Mouse (Mus musculus): ENCODE data around the gene Ankrd27. TPM values are rescaled to one million over a fixed set of nuclear protein-coding genes. Genes with fewer than 3 reads are reported as not detected.

Gene Ankrd27
- polyA plus RNA-seq (2015; fragmentation: Nextera tagmentation; extraction: Ambion mirVana) = 41.7 and 42.5 TPM in 2 replicates

- Histone ChIP-seq H3K27ac (replicated peaks) (peak within 1 kb of the TSS; percentile 81), H3K9ac (peak within 1 kb of the TSS; percentile 66), H3K4me2 (replicated peaks) (peak within 1 kb of the TSS; percentile 100), H3K36me3 (no peaks in the 10 kb centered on the region), H3K9me3 (replicated peaks) (no peaks in the 10 kb centered on the region), H3K27me3 (peaks cover 38% of the 10 kb centered on the region), H3K4me3 (replicated peaks) (peak within 1 kb of the TSS; percentile 82), H3K4me1 (peaks cover 46% of the 10 kb centered on the region)
- ATAC-seq (ENCODE audit: insufficient number of reproducible peaks, low FRiP score, low TSS enrichment, low read depth) = peak; percentile 97
- WGBS = under 1% methylated on average over 49 of the region's 49 CpGs
These were observed at the start of gene Ankrd27 for GRCm38 (mm10) chr7:35586055-35586905. TSS of gene Ankrd27 (plus strand) at chr7:35586244.

GRCm38 (mm10) chr7:35537562-35537961, 48.5 kb upstream of the Ankrd27 start, which contains the start of gene Tdrd12:
TSS of gene Tdrd12 (minus strand) at chr7:35537745.
- WGBS = 92% methylated on average over 17 of the region's 17 CpGs

GRCm38 (mm10) chr7:35545881-35546280, 40.2 kb upstream of the Ankrd27 start:
- H3K9me3 ChIP-seq (replicated peaks) = no peaks in the 10 kb centered on the region
- no peaks in the 10 kb centered on the region for H3K4me1 ChIP-seq
- no peak overlapping the region for H3K27ac ChIP-seq (replicated peaks)
- 0 out of 2 replicates have a peak, but pooled peaks have one; percentile 39 for ATAC-seq (ENCODE audit: insufficient number of reproducible peaks, low FRiP score, low TSS enrichment, low read depth)
- no peak overlapping the region for H3K9ac ChIP-seq
- H3K4me2 ChIP-seq (replicated peaks) = no peak overlapping the region
- H3K4me3 ChIP-seq (replicated peaks) = no peak overlapping the region
- WGBS = 30% methylated on average over 4 of the region's 4 CpGs
- no peaks in the 10 kb centered on the region for H3K27me3 ChIP-seq
- peaks cover 32% of the 10 kb centered on the region for H3K36me3 ChIP-seq

More at GRCm38 (mm10) chr7:35537562-35537961, 48.5 kb upstream of the Ankrd27 start, which contains the start of gene Tdrd12:
- H3K4me3 ChIP-seq (replicated peaks) = no peak within 1 kb of the TSS
- no peak within 1 kb of the TSS for H3K4me2 ChIP-seq (replicated peaks)
- no peak within 1 kb of the TSS for H3K9ac ChIP-seq
- H3K27me3 ChIP-seq = no peaks in the 10 kb centered on the region
- H3K9me3 ChIP-seq (replicated peaks) = no peaks in the 10 kb centered on the region
- no peak within 1 kb of the TSS for H3K27ac ChIP-seq (replicated peaks)
- no peaks in the 10 kb centered on the region for H3K4me1 ChIP-seq
- ATAC-seq (ENCODE audit: insufficient number of reproducible peaks, low FRiP score, low TSS enrichment, low read depth) = no peak
- H3K36me3 ChIP-seq = no peaks in the 10 kb centered on the region

- peak overlapping the region; percentile 89 for H3K4me2 ChIP-seq (replicated peaks)
- H3K4me1 ChIP-seq = peaks cover 12% of the 10 kb centered on the region; the same call in 1 of the 2 replicates
- H3K27me3 ChIP-seq = no peaks in the 10 kb centered on the region
- H3K36me3 ChIP-seq = peaks cover 23% of the 10 kb centered on the region
- WGBS = 54% methylated on average over 10 of the region's 10 CpGs
- no peak overlapping the region for H3K27ac ChIP-seq (replicated peaks)
- no peaks in the 10 kb centered on the region for H3K9me3 ChIP-seq (replicated peaks)
- no peak for ATAC-seq (ENCODE audit: insufficient number of reproducible peaks, low FRiP score, low TSS enrichment, low read depth)
- peak overlapping the region; percentile 65 for H3K4me3 ChIP-seq (replicated peaks)
- H3K9ac ChIP-seq = no peak overlapping the region
These were observed 32.1 kb upstream of the Ankrd27 start for GRCm38 (mm10) chr7:35553751-35554604.

GRCm38 (mm10) chr7:35554605-35555175, 31.4 kb upstream of the Ankrd27 start:
- H3K4me2 ChIP-seq (replicated peaks) = peak overlapping the region; percentile 89
- H3K27me3 ChIP-seq = no peaks in the 10 kb centered on the region
- peaks cover 18% of the 10 kb centered on the region for H3K36me3 ChIP-seq
- peak overlapping the region; percentile 64 for H3K9ac ChIP-seq
- peak overlapping the region; percentile 65 for H3K4me3 ChIP-seq (replicated peaks)
- no peak; the same call in 1 of the 2 replicates for ATAC-seq (ENCODE audit: insufficient number of reproducible peaks, low FRiP score, low TSS enrichment, low read depth)
- H3K4me1 ChIP-seq = peaks cover 12% of the 10 kb centered on the region; the same call in 1 of the 2 replicates
- 3% methylated on average over 28 of the region's 28 CpGs for WGBS
- H3K27ac ChIP-seq (replicated peaks) = peak overlapping the region; percentile 92
- H3K9me3 ChIP-seq (replicated peaks) = no peaks in the 10 kb centered on the region

GRCm38 (mm10) chr7:35555224-35556204, 30.5 kb upstream of the Ankrd27 start:
- 1% methylated on average over 93 of the region's 93 CpGs for WGBS
- H3K4me2 ChIP-seq (replicated peaks) = peak overlapping the region; percentile 89
- peaks cover 12% of the 10 kb centered on the region; the same call in 1 of the 2 replicates for H3K4me1 ChIP-seq
- H3K9me3 ChIP-seq (replicated peaks) = no peaks in the 10 kb centered on the region
- H3K27ac ChIP-seq (replicated peaks) = peak overlapping the region; percentile 92
- H3K4me3 ChIP-seq (replicated peaks) = peak overlapping the region; percentile 65
- peak; percentile 91 for ATAC-seq (ENCODE audit: insufficient number of reproducible peaks, low FRiP score, low TSS enrichment, low read depth)
- no peaks in the 10 kb centered on the region for H3K27me3 ChIP-seq
- peaks cover 10% of the 10 kb centered on the region for H3K36me3 ChIP-seq
- H3K9ac ChIP-seq = peak overlapping the region; percentile 64

GRCm38 (mm10) chr7:35556205-35556603, 29.8 kb upstream of the Ankrd27 start, which contains the start of gene Nudt19:
TSS of gene Nudt19 (minus strand) at chr7:35556304.
- Histone ChIP-seq H3K36me3 (peaks cover 3% of the 10 kb centered on the region), H3K4me1 (peaks cover 12% of the 10 kb centered on the region; the same call in 1 of the 2 replicates), H3K27ac (replicated peaks) (peak within 1 kb of the TSS; percentile 92), H3K9ac (peak within 1 kb of the TSS; percentile 64), H3K27me3 (no peaks in the 10 kb centered on the region), H3K4me2 (replicated peaks) (peak within 1 kb of the TSS; percentile 89), H3K9me3 (replicated peaks) (no peaks in the 10 kb centered on the region), H3K4me3 (replicated peaks) (peak within 1 kb of the TSS; percentile 65)
- WGBS = 71% methylated on average over 4 of the region's 4 CpGs
- no peak for ATAC-seq (ENCODE audit: insufficient number of reproducible peaks, low FRiP score, low TSS enrichment, low read depth)

- Histone ChIP-seq H3K4me1 (peaks cover 12% of the 10 kb centered on the region; the same call in 1 of the 2 replicates), H3K4me3 (replicated peaks) (no peak overlapping the region), H3K36me3 (no peaks in the 10 kb centered on the region), H3K27ac (replicated peaks) (no peak overlapping the region), H3K9ac (no peak overlapping the region), H3K9me3 (replicated peaks) (no peaks in the 10 kb centered on the region), H3K27me3 (no peaks in the 10 kb centered on the region), H3K4me2 (replicated peaks) (no peak overlapping the region)
- 86% methylated on average over 5 of the region's 5 CpGs for WGBS
- no peak for ATAC-seq (ENCODE audit: insufficient number of reproducible peaks, low FRiP score, low TSS enrichment, low read depth)
These were observed 29.1 kb upstream of the Ankrd27 start for GRCm38 (mm10) chr7:35556905-35557304.

- H3K4me1 ChIP-seq = peaks cover 12% of the 10 kb centered on the region; the same call in 1 of the 2 replicates
- H3K36me3 ChIP-seq = no peaks in the 10 kb centered on the region
- WGBS = 79% methylated on average over 3 of the region's 3 CpGs
- no peak for ATAC-seq (ENCODE audit: insufficient number of reproducible peaks, low FRiP score, low TSS enrichment, low read depth)
- H3K27ac ChIP-seq (replicated peaks) = no peak overlapping the region
- no peak overlapping the region for H3K9ac ChIP-seq
- no peak overlapping the region for H3K4me3 ChIP-seq (replicated peaks)
- H3K4me2 ChIP-seq (replicated peaks) = no peak overlapping the region
- H3K27me3 ChIP-seq = no peaks in the 10 kb centered on the region
- H3K9me3 ChIP-seq (replicated peaks) = no peaks in the 10 kb centered on the region
These were observed 28.5 kb upstream of the Ankrd27 start for GRCm38 (mm10) chr7:35557577-35557976.

- H3K4me2 ChIP-seq (replicated peaks) = no peak overlapping the region
- no peaks in the 10 kb centered on the region for H3K27me3 ChIP-seq
- H3K9me3 ChIP-seq (replicated peaks) = no peaks in the 10 kb centered on the region
- H3K27ac ChIP-seq (replicated peaks) = no peak overlapping the region
- no peaks in the 10 kb centered on the region for H3K36me3 ChIP-seq
- ATAC-seq (ENCODE audit: insufficient number of reproducible peaks, low FRiP score, low TSS enrichment, low read depth) = no peak
- H3K9ac ChIP-seq = no peak overlapping the region
- 48% methylated on average over 2 of the region's 2 CpGs for WGBS
- H3K4me1 ChIP-seq = peaks cover 12% of the 10 kb centered on the region; the same call in 1 of the 2 replicates
- no peak overlapping the region for H3K4me3 ChIP-seq (replicated peaks)
These were observed 27.4 kb upstream of the Ankrd27 start for GRCm38 (mm10) chr7:35558681-35559080.

Data from embryonic facial prominence, embryonic 15.5 days (tissue).